Mouse (Mus musculus) embryonic facial prominence, embryonic 14.5 days (tissue): ENCODE results near the gene Plin4. TPM values are rescaled to one million over a fixed set of nuclear protein-coding genes. Genes with fewer than 3 reads are reported as not detected.
"Not testable (repeated sequence)": the region's sequence is repeated elsewhere in the genome, so short reads cannot be mapped to it uniquely, and the experiment has no call there.

Experiments used
- ATAC-seq: fragments of 200-750 bp; cut with Nextera tagmentation; 2 replicates; pipeline ENCODE4 v1.8.0; 2017; ENCODE audit warnings: low read depth, moderate number of reproducible peaks, moderate TSS enrichment
- DNase-seq: peaks from one replicate; pipeline ENCODE4 v3.0.0-alpha.2; 2015; ENCODE audit warnings: low spot score
- H3K27ac ChIP-seq: fragments of 300-500 bp; sonication (generic); replicated peaks from 2 replicates; pipeline ENCODE4 v1.5.1; 2014; ENCODE audit warnings: low read depth, mild to moderate bottlenecking, low read length, moderate library complexity
- H3K27me3 ChIP-seq: fragments of 300-500 bp; sonication (generic); replicated peaks from 2 replicates; pipeline ENCODE4 v1.6.1; 2014; ENCODE audit warnings: low read length; ENCODE audit not compliant: control insufficient read depth, insufficient read depth
- H3K36me3 ChIP-seq: fragments of 300-500 bp; sonication (generic); 2 replicates; pipeline ENCODE4 v1.6.1; 2014; ENCODE audit warnings: low read length, mixed read lengths; ENCODE audit not compliant: control insufficient read depth, insufficient read depth
- H3K4me1 ChIP-seq: fragments of 300-500 bp; sonication (generic); 2 replicates; pipeline ENCODE4 v1.6.1; 2014; ENCODE audit warnings: antibody characterized with exemption, low read length; ENCODE audit not compliant: control insufficient read depth, insufficient read depth
- H3K4me2 ChIP-seq: fragments of 300-500 bp; sonication (generic); 2 replicates; pipeline ENCODE4 v1.6.1; 2014; ENCODE audit warnings: low read depth, mild to moderate bottlenecking, low read length, moderate library complexity, mixed read lengths
- H3K4me3 ChIP-seq: fragments of 300-500 bp; sonication (generic); 2 replicates; pipeline ENCODE4 v1.5.1; 2014; ENCODE audit warnings: low read depth, mild to moderate bottlenecking, low read length
- H3K9ac ChIP-seq: fragments of 300-500 bp; sonication (generic); 2 replicates; pipeline ENCODE4 v1.6.1; 2014; ENCODE audit warnings: low read depth, mild to moderate bottlenecking, low read length, moderate library complexity, mixed read lengths
- H3K9me3 ChIP-seq: fragments of 300-500 bp; sonication (generic); 2 replicates; pipeline ENCODE4 v1.6.1; 2016; ENCODE audit warnings: low read length; ENCODE audit not compliant: control insufficient read depth
- WGBS: fragments of 180-500 bp; shearing (Covaris S2); extraction: QIAGEN DNeasy Blood & Tissue Kit; methylation state at CpG from one replicate; pipeline ENCODE4 v1.1.7; 2014; 5-methylcytosine and 5-hydroxymethylcytosine counted together
- polyA plus RNA-seq: library from polyadenylated mRNA; unstranded; fragments of >200 nt; fragmentation: Nextera tagmentation; extraction: Ambion mirVana; gene quantifications from 2 replicates; pipeline ENCODE4 v1.2.1, GENCODE M21; 2014

The Plin4 gene
- polyA plus RNA-seq, 1 experiment from 2014 or later, result 0.33 TPM

DNA sequence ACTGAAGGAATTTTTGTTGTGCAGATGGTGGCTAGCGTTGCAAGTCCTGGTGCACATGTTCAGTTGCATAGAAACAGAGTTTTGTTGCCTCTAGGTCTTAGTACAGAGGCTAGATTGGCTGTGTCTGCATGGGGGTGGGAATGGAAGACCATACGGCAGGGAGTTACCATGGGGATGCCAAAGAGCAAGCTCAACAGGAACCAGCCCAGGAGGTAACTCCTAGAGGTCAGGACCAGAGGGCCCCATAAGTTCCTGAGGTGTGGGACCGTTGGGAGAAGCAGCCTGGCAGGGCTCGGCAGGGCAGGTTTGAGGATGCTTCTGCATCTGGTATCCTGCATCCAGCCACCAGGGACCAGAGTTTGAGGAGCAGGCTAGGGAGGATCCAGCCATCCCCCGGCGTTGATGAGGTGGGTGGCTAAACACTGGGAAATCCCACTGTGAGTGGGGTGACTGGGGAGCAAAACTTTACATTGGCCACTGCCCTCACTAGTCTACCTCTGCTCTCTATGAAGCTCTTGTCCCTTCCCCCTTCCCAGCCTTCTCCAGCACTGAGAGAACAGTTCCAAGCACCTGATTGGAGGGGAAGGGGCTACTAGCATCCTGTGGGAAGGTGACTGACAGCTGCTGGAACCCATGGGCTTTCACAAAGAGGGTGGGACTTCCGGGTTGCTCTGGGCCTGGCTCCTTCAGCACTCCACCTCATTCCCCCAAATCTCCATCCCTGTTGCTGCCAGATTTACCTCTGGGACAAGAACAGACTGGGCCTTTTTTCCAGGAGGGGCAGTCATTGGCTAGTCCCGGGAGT lies 28.6 kb downstream of the Plin4 start:
- H3K9me3 ChIP-seq, result no peaks in the 10 kb centered on the region
- peak overlapping the region; percentile 97 for H3K4me2 ChIP-seq
- peak overlapping the region; percentile 88 for H3K9ac ChIP-seq
- H3K27ac ChIP-seq, result peak overlapping the region; percentile 29; the same call in 1 of the 2 replicates
- peak overlapping the region; percentile 92 for H3K4me3 ChIP-seq
- DNase-seq (peak; percentile 93), ATAC-seq (peak; percentile 54)
- H3K4me1 ChIP-seq, result peaks cover 10% of the 10 kb centered on the region
- peaks cover 22% of the 10 kb centered on the region for H3K36me3 ChIP-seq
- H3K27me3 ChIP-seq, result no peaks in the 10 kb centered on the region
- WGBS, result 2% methylated on average over 6 of the region's 8 CpGs

DNA sequence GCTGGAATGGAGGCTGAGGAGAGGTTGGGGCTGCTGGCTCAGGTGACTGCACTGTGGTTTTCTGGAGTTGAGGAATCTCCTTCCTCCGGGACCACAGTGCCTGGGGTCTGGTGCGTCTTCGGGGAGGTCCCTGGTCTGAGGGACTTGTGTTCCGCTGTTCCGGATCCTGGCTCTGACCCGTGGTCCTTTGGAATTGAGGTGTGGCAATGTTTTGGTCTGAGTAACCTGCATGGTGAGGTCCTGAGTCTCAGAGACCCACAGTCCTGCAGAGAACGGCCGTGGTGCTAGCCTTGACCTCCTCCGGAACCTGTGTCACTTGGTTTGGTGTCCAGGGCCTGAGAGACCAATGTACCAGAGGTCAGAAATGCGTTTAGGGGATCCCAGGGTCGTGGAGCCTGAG lies 29.7 kb downstream of the Plin4 start:
- H3K4me1 ChIP-seq, result peaks cover 18% of the 10 kb centered on the region
- H3K4me3 ChIP-seq, result peak overlapping the region; percentile 92
- ATAC-seq (no peak), DNase-seq (no peak)
- no peaks in the 10 kb centered on the region for H3K9me3 ChIP-seq
- peak overlapping the region; percentile 88 for H3K9ac ChIP-seq
- under 1% methylated on average over 11 of the region's 11 CpGs for WGBS
- H3K36me3 ChIP-seq, result peaks cover 22% of the 10 kb centered on the region
- H3K4me2 ChIP-seq, result peak overlapping the region; percentile 97
- H3K27ac ChIP-seq, result peak overlapping the region; percentile 69
- no peaks in the 10 kb centered on the region for H3K27me3 ChIP-seq

DNA sequence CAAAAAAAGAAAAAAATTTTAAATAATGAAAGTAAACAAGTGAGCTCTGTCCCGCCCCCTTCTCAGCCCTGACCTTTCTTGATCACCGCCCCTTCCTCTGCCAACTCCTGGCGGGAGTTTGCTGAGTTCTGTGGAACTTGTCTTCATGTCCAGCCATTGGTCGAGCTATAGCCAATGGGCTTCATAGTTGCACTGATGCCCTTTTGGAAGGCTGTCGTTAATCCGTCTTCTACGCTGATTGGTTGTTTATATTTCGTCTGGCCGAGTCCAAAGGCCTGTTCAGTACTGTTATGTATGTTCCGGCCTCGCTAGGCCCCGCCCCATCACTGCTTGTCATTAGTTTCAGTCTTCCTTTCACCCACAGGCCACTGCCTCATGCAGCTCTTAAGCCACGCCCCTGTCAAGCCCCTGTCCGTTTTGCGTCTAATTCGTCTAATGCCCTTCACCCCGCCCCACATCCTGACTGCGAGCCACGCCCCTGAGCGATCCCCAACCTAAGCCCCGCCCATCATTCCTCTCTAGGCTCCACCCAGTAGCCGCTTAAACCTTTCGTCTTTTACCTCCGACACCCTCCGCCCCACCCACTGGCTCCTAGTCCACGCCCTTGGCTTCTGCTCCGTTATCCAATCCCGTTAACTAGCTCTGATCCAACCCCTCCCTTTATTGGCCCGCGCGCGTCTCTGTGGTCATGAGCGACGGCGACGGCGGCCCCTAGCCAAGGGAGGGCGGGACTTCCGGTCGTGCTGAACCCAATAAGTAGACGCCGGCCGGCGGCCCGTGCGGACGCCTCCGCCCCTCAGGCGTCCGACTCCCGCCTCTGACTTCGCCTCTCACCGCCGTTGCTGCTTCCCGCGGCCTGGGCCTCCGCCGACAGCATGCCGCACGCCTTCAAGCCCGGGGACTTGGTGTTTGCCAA lies 30.5 kb downstream of the Plin4 start, which contains the start of gene Hdgfl2:
Gene Hdgfl2, plus strand, starts transcription at position 755 of the 916 bp plus-strand sequence.
- H3K27me3 ChIP-seq, result no peaks in the 10 kb centered on the region
- peak within 1 kb of the TSS; percentile 97 for H3K4me2 ChIP-seq
- H3K4me1 ChIP-seq, result peaks cover 19% of the 10 kb centered on the region
- peak within 1 kb of the TSS; percentile 69 for H3K27ac ChIP-seq
- H3K36me3 ChIP-seq, result peaks cover 19% of the 10 kb centered on the region
- peak within 1 kb of the TSS; percentile 92 for H3K4me3 ChIP-seq
- H3K9ac ChIP-seq, result peak within 1 kb of the TSS; percentile 88
- peak; percentile 93 for ATAC-seq
- under 1% methylated on average over 52 of the region's 61 CpGs for WGBS
- H3K9me3 ChIP-seq, result no peaks in the 10 kb centered on the region
- peak; percentile 100 for DNase-seq

- Histone ChIP-seq H3K36me3 (peaks cover 16% of the 10 kb centered on the region), H3K4me3 (peak overlapping the region; percentile 92), H3K27ac (0 out of 2 replicates have a peak overlapping the region, but pooled peaks have one; percentile 55), H3K4me2 (peak overlapping the region; percentile 50), H3K4me1 (peaks cover 25% of the 10 kb centered on the region)
- ATAC-seq, DNase-seq, H3K27me3 ChIP-seq, H3K9ac ChIP-seq, H3K9me3 ChIP-seq: not testable (repeated sequence)
- WGBS, result 66% methylated on average over 9 of the region's 9 CpGs
Measured at GRCm38 (mm10) chr17:56078361-56078760, 31.2 kb downstream of the Plin4 start.

DNA sequence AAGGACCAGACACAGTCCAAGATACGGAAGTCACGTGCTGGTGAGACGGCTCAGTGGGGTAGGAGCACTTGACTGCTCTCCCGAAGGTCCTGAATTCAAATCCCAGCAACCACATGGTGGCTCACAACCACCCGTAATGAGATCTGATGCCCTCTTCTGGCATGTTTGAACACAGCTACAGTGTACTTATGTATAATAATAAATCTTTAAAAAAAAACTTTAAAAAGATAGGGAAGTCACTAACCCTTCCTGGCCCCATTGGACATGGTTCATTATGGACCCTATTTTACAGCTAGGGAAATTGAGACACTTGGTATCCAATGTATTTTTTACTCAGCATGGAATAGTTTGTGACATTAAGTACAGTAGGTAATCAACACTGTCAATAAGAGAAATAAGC lies 32.1 kb downstream of the Plin4 start:
- H3K4me2 ChIP-seq, result no peak overlapping the region
- H3K36me3 ChIP-seq, result peaks cover 16% of the 10 kb centered on the region
- no peak overlapping the region for H3K9ac ChIP-seq
- H3K27me3 ChIP-seq, result no peaks in the 10 kb centered on the region
- ATAC-seq (no peak), DNase-seq (no peak)
- no peak overlapping the region for H3K27ac ChIP-seq
- H3K4me1 ChIP-seq, result peaks cover 25% of the 10 kb centered on the region
- WGBS, result 85% methylated on average over 5 of the region's 5 CpGs
- H3K4me3 ChIP-seq, result no peak overlapping the region
- no peaks in the 10 kb centered on the region for H3K9me3 ChIP-seq

DNA sequence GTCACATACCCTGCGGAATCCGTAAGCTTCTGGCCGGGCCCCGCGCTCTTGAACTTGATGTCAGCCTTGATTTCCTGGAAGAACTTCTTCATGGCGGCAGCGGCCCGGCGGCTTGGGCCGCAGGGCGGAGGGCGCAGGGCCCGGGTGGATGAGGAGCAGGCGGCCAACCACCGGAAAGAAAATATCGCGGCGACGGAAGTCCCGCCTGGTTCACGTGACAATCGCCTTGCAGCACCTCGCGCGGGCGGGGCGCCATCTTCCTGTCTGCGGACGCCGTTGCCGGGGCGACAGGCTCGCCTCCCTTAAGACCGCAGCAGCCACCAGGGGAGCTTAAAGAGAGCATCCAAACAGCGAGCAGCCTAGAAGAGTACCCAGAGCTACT lies 34.8 kb downstream of the Plin4 start, which contains the start of gene Ubxn6:
Gene Ubxn6, minus strand, starts transcription at position 202 of the 382 bp plus-strand sequence.
- Histone ChIP-seq H3K27me3 (no peaks in the 10 kb centered on the region), H3K4me1 (peaks cover 15% of the 10 kb centered on the region), H3K27ac (peak within 1 kb of the TSS; percentile 94), H3K4me2 (peak within 1 kb of the TSS; percentile 55), H3K4me3 (peak within 1 kb of the TSS; percentile 71), H3K9me3 (no peaks in the 10 kb centered on the region), H3K9ac (peak within 1 kb of the TSS; percentile 83), H3K36me3 (peaks cover 37% of the 10 kb centered on the region)
- under 1% methylated on average over 30 of the region's 35 CpGs for WGBS
- peak; percentile 66 for ATAC-seq
- DNase-seq, result peak; percentile 98

DNA sequence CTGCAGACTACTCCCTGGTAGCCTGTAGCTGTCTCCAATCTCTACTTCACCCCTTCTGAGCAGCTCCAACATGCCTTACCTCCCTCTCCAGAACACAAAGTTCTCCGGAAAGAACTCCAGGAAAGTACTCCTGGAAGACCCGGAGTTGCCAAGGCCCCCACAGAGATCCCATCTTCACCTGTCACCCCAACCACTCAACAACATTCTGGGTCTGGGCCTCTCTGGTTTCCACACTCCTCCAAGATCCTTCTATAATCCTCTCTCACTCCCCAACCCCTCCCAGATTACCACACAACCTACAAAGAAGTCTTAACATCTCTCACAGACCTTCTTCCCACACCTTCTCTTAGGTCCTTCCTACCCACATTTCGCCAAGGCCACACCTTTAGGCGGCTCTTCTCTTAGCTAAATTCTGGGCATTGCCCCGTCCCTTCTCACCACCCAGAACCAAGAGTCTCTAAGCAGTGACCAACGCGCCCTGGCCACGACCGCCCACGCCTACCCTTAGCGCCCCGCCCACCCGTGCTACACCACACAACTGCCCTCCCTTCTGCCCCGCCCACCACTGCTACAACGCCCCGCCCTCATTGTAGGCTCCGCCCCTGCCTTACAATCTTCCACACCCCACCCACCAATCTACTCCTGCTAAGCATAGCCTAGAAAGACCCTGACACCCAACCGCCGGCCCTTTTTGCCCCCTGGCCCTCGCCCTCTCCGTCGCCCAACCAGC lies 35.3 kb downstream of the Plin4 start:
- peak; percentile 87 for DNase-seq
- H3K9ac ChIP-seq, result peak overlapping the region; percentile 83

GRCm38 (mm10) chr17:56072243-56072642 lies 37.4 kb downstream of the Plin4 start:
- H3K27me3 ChIP-seq, result no peaks in the 10 kb centered on the region
- peaks cover 63% of the 10 kb centered on the region for H3K36me3 ChIP-seq
- no peaks in the 10 kb centered on the region for H3K9me3 ChIP-seq
- H3K27ac ChIP-seq, result no peak overlapping the region
- no peak overlapping the region for H3K4me3 ChIP-seq
- no peak overlapping the region for H3K4me2 ChIP-seq
- ATAC-seq (no peak), DNase-seq (no peak)
- H3K9ac ChIP-seq, result no peak overlapping the region
- WGBS, result 84% methylated on average over 5 of the region's 5 CpGs
- H3K4me1 ChIP-seq, result peaks cover 15% of the 10 kb centered on the region

More for the DNA sequence above, 35.3 kb downstream of the Plin4 start:
- H3K27ac ChIP-seq, result peak overlapping the region; percentile 94
- H3K36me3 ChIP-seq, result peaks cover 43% of the 10 kb centered on the region
- no peaks in the 10 kb centered on the region for H3K27me3 ChIP-seq
- peaks cover 15% of the 10 kb centered on the region for H3K4me1 ChIP-seq
- H3K4me2 ChIP-seq, result peak overlapping the region; percentile 55
- H3K4me3 ChIP-seq, result peak overlapping the region; percentile 71
- WGBS, result 8% methylated on average over 22 of the region's 22 CpGs
- ATAC-seq, result peak; percentile 20
- H3K9me3 ChIP-seq, result no peaks in the 10 kb centered on the region
